ENCODE assay signal across 8 mouse cellular contexts in genomic region chr10:17212551-17213309, GRCm38 (mm10).
DNase-seq lines count a peak whose midpoint lies in the region; ATAC-seq and TF ChIP-seq lines count a peak whose summit lies in the region.

No protein-coding gene starts in this region.

- no peak overlapping the region for H3K27ac ChIP-seq in CH12.LX (ENCODE audit: insufficient read depth, low read depth)
- H3K27ac ChIP-seq in forebrain, embryonic 13.5 days: peak overlapping the region; percentile 48; the same call in 1 of the 2 replicates

- H3K4me1 ChIP-seq in CH12.LX (ENCODE audit: control insufficient read depth in 1 of 2, insufficient read depth in 2 of 2): peaks cover 2 to 24% of the 10 kb centered on the region in 2 experiments; a peak in 3 of 4 replicates
- peaks cover 16% of the 10 kb centered on the region for H3K4me1 ChIP-seq in forebrain, embryonic 13.5 days

- dilution Hi-C loops in CH12.LX (cut with MboI; ENCODE audit: extremely low pct_ligation_motif_present, extremely low pct_unique_long_range_greater_than_20kb, low sequenced_read_pairs): no loop called here

- no peaks in the 10 kb centered on the region for H3K79me2 ChIP-seq in CH12.LX (replicated peaks; ENCODE audit: control insufficient read depth, extremely low read depth, insufficient read depth, poor library complexity, severe bottlenecking)

- ATAC-seq in forebrain, embryonic 13.5 days: peak; percentile 88

- DNase-seq in gastrocnemius, adult 18-20 months (ENCODE audit: low spot score): peak; percentile 31
- DNase-seq in gastrocnemius, adult 8-10 months (ENCODE audit: low spot score in 2 of 2): no peak
- DNase-seq in CH12.LX (ENCODE audit: extremely low read depth): no peak
- peak; percentile 50 for DNase-seq in lung, postnatal 25 days (ENCODE audit: low spot score)
- DNase-seq in yolk sac, embryonic 10.5 days (ENCODE audit: low spot score): no peak
- DNase-seq in thymus, postnatal 36 days: no peak
- DNase-seq in left cerebral cortex, adult 9 months (ENCODE audit: low spot score in 2 of 2): no peak

- no peak for TF ChIP-seq CTCF in CH12.LX (conservative IDR thresholded peaks at IDR 0.05 in 1 of 2, IDR thresholded peaks at IDR 0.05 in 1 of 2; ENCODE audit: low read depth in 2 of 2, low read length in 2 of 2)

- TF ChIP-seq POLR2A in CH12.LX (IDR thresholded peaks at IDR 0.05; ENCODE audit: low read depth, low read length): no peak

- in situ Hi-C loops in CH12.LX (cut with MboI; ENCODE audit: low pct_ligation_motif_present, low pct_unique_long_range_greater_than_20kb, low sequenced_read_pairs): no loop called here

- no peak for TF ChIP-seq RAD21 in CH12.LX (IDR thresholded peaks at IDR 0.05; ENCODE audit: low read depth, low read length)

- no peaks in the 10 kb centered on the region for H3K36me3 ChIP-seq in CH12.LX (replicated peaks in 1 of 2; ENCODE audit: control insufficient read depth in 1 of 2, insufficient read depth in 1 of 2, low read length in 1 of 2)
- no peaks in the 10 kb centered on the region for H3K36me3 ChIP-seq in forebrain, embryonic 13.5 days (ENCODE audit: poor library complexity, severe bottlenecking)

- H3K27me3 ChIP-seq in CH12.LX (replicated peaks): no peaks in the 10 kb centered on the region
- H3K27me3 ChIP-seq in forebrain, embryonic 13.5 days: no peaks in the 10 kb centered on the region

- no peak overlapping the region for H3K4me3 ChIP-seq in CH12.LX (replicated peaks in 1 of 3; ENCODE audit: low read depth in 2 of 3, low read length in 2 of 3, poor library complexity in 1 of 3)
- H3K4me3 ChIP-seq in forebrain, embryonic 13.5 days: no peak overlapping the region

- peak overlapping the region; percentile 98 for H3K4me2 ChIP-seq in CH12.LX (ENCODE audit: insufficient read depth, low read depth, poor library complexity, severe bottlenecking)
- no peak overlapping the region for H3K4me2 ChIP-seq in forebrain, embryonic 13.5 days

- 13% methylated on average over 12 of the region's 12 CpGs for WGBS in forebrain, embryonic 13.5 days

- H3K9ac ChIP-seq in CH12.LX (ENCODE audit: insufficient read depth, low read depth): peak overlapping the region; percentile 9; the same call in 1 of the 2 replicates
- H3K9ac ChIP-seq in forebrain, embryonic 13.5 days: no peak overlapping the region

- TF ChIP-seq EP300 in CH12.LX (IDR thresholded peaks at IDR 0.05; ENCODE audit: low read length): no peak

- no peaks in the 10 kb centered on the region for H3K9me3 ChIP-seq in CH12.LX (replicated peaks; ENCODE audit: low read length)
- H3K9me3 ChIP-seq in forebrain, embryonic 13.5 days (replicated peaks): no peaks in the 10 kb centered on the region

TF ChIP-seq in CH12.LX, 34 proteins besides CTCF, POLR2A, EP300 and RAD21:
- TF ChIP-seq ZMIZ1 (IDR thresholded peaks at IDR 0.05; ENCODE audit: low read depth, low read length): no peak
- TF ChIP-seq HCFC1 (IDR thresholded peaks at IDR 0.05; ENCODE audit: low read depth, low read length): no peak
- no peak for TF ChIP-seq UBTF (IDR thresholded peaks at IDR 0.05; ENCODE audit: low read depth, low read length)
- no peak for TF ChIP-seq NELFE (IDR thresholded peaks at IDR 0.05; ENCODE audit: low read depth, low read length)
- no peak for TF ChIP-seq JUN (IDR thresholded peaks at IDR 0.05; ENCODE audit: insufficient read depth, low read depth, low read length)
- no peak for TF ChIP-seq MEF2A (IDR thresholded peaks at IDR 0.05; ENCODE audit: borderline replicate concordance, low read depth, low read length)
- TF ChIP-seq MAX (IDR thresholded peaks at IDR 0.05; ENCODE audit: low read length): 0 out of 2 replicates have a peak, but pooled peaks have one; percentile 11
- TF ChIP-seq BHLHE40 (IDR thresholded peaks at IDR 0.05; ENCODE audit: low read depth, low read length): no peak

Comparison
In these comparisons a context has a peak if more than half of its experiments do, and no peak if none do; other contexts are left out.
1. DNase-seq: peak in gastrocnemius, adult 18-20 months (single experiment) and lung, postnatal 25 days (single experiment); none in gastrocnemius, adult 8-10 months (0 of 2), CH12.LX (single experiment), yolk sac, embryonic 10.5 days (single experiment), thymus, postnatal 36 days (0 of 2) and left cerebral cortex, adult 9 months (0 of 2).